Mouse (Mus musculus): ENCODE measurements around the gene Fam76a. TPM values are rescaled to one million over a fixed set of nuclear protein-coding genes. Genes with fewer than 3 reads are reported as not detected.

Fam76a gene
- polyA plus RNA-seq, 1 experiment = 24.3 TPM

DNA sequence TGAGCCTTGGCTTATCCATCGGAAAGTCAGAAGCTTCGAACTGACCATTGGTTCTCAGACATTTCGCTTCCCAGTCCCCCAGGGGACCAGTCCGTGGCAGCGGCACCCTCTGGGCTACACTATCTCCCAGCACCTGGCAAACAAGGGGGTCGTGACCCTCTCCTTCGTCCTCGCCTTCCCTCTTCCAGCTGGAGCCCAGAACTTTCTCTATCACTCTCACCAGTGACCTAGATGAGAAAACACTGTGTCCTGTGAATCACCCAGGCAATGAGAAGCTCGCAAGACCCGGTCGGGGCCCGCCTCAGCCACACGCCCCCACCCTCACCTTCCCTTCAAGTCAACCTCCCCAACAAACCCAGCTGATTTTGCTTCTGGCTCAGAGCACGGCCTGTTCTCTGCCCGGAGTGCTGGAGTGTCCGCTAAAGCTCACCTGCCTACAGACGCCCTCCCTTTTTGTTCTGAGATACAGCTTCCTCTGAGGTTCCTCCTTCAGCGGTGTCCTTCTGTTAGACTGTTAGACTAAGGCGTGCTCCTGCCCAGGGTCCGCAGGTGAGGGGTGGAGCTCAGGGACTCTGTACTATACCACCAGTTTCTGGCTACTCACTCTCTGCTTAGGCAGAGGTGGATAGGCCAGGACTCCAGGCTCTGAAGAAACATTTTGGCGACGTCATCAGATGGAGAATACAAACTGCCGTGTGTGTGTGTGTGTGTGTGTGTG is 18.8 kb upstream of the Fam76a start:
- Histone ChIP-seq H3K9ac (ENCODE audit: low read depth, poor library complexity, severe bottlenecking) (no peak overlapping the region), H3K4me3 (ENCODE audit: low read depth, low read length) (peak overlapping the region; percentile 0; the same call in 1 of the 2 replicates), H3K36me3 (ENCODE audit: control insufficient read depth, insufficient read depth, low read length, poor library complexity, severe bottlenecking) (no peaks in the 10 kb centered on the region), H3K4me1 (ENCODE audit: control insufficient read depth, insufficient read depth, low read length) (no peaks in the 10 kb centered on the region), H3K27me3 (ENCODE audit: control insufficient read depth, insufficient read depth, low read length, poor library complexity, severe bottlenecking) (no peaks in the 10 kb centered on the region), H3K27ac (ENCODE audit: insufficient read depth, low read length) (no peak overlapping the region), H3K9me3 (replicated peaks; ENCODE audit: control insufficient read depth, insufficient read depth, low read length, poor library complexity, severe bottlenecking) (0 out of 2 replicates have a peak, but pooled peaks cover 2% of the 10 kb centered on the region)
- TF ChIP-seq POLR2A (IDR thresholded peaks at IDR 0.05; ENCODE audit: insufficient read depth, low read length) (no peak), EP300 (IDR thresholded peaks at IDR 0.05; ENCODE audit: insufficient read depth, low read depth, low read length) (no peak), CTCF (IDR thresholded peaks at IDR 0.05; ENCODE audit: low read depth, low read length) (no peak)

- Histone ChIP-seq H3K36me3 (ENCODE audit: control insufficient read depth, insufficient read depth, low read length, poor library complexity, severe bottlenecking) (no peaks in the 10 kb centered on the region), H3K4me1 (ENCODE audit: control insufficient read depth, insufficient read depth, low read length) (no peaks in the 10 kb centered on the region), H3K9me3 (replicated peaks; ENCODE audit: control insufficient read depth, insufficient read depth, low read length, poor library complexity, severe bottlenecking) (0 out of 2 replicates have a peak, but pooled peaks cover 2% of the 10 kb centered on the region), H3K27ac (ENCODE audit: insufficient read depth, low read length) (no peak overlapping the region), H3K9ac (ENCODE audit: low read depth, poor library complexity, severe bottlenecking) (no peak overlapping the region), H3K4me3 (ENCODE audit: low read depth, low read length) (no peak overlapping the region), H3K27me3 (ENCODE audit: control insufficient read depth, insufficient read depth, low read length, poor library complexity, severe bottlenecking) (no peaks in the 10 kb centered on the region)
- TF ChIP-seq POLR2A (IDR thresholded peaks at IDR 0.05; ENCODE audit: insufficient read depth, low read length) (no peak), CTCF (IDR thresholded peaks at IDR 0.05; ENCODE audit: low read depth, low read length) (peak; percentile 72)
Measured at GRCm38 (mm10) chr4:132939421-132940127, 17.2 kb upstream of the Fam76a start.

DNA sequence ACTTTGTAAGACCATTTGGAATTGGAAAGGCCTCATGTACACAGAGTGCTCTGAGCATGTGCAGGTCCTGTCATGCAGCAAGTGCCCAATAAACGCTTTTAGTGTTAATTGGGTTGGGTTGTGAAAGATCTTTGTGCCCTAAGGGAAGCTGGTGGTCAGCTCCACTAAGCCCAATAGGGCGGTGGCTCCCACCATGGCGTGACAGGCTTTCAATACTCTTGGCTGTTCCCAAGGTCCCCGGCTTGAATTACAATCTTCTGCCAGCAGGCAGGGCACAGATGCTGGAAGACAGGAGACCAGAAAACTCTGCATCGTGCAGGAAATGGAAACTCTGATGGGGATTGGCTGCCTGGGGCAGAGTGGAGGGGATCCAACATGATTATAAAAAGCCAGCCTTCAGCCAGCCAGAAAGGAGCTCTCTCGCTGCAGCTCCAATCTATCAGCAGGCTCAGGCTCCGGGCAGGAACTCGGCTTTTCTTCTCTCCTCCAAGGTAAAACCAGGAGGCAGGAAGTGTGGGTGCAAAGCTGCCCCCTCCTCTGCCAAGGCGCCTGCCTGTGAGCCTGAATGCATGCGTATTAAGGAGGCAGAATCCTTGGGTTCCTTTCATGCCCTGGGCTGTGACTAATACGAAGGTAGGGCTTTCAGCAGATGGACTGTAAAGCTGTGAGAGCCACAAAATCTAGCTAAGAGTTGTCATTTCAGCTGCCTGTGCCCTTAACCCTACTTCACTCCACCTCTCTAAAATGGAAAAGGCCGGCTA is 16.0 kb upstream of the Fam76a start:
- no peak for TF ChIP-seq CTCF (IDR thresholded peaks at IDR 0.05; ENCODE audit: low read depth, low read length)
- TF ChIP-seq POLR2A (IDR thresholded peaks at IDR 0.05; ENCODE audit: insufficient read depth, low read length) = no peak
- no peak for TF ChIP-seq EP300 (IDR thresholded peaks at IDR 0.05; ENCODE audit: insufficient read depth, low read depth, low read length)
- Histone ChIP-seq H3K9ac (ENCODE audit: low read depth, poor library complexity, severe bottlenecking) (no peak overlapping the region; the same call in 1 of the 2 replicates), H3K27ac (ENCODE audit: insufficient read depth, low read length) (no peak overlapping the region)

DNA sequence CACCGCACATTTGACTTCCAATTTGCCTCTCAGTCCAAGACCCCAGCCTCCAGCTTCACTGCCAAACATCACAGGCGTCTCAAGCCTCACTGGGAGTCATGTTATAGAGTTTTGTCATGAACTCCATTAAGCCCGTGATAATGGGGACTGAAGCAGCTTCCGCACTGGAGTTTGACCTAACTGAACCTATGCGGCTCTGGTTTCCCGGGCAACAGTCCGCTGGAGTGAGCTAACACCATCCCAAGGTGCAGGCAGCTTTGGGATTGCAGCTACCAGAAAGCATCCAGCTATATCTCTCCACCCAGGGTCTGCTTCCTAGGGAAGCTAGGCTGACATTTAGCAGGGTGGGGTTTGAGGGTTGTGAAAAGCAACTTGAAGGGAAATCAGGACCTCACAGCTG is 12.3 kb upstream of the Fam76a start:
- H3K9me3 ChIP-seq (replicated peaks; ENCODE audit: control insufficient read depth, insufficient read depth, low read length, poor library complexity, severe bottlenecking) = no peaks in the 10 kb centered on the region
- H3K4me3 ChIP-seq (ENCODE audit: low read depth, low read length) = no peak overlapping the region
- H3K9ac ChIP-seq (ENCODE audit: low read depth, poor library complexity, severe bottlenecking) = no peak overlapping the region
- H3K27ac ChIP-seq (ENCODE audit: insufficient read depth, low read length) = no peak overlapping the region
- no peaks in the 10 kb centered on the region for H3K36me3 ChIP-seq (ENCODE audit: control insufficient read depth, insufficient read depth, low read length, poor library complexity, severe bottlenecking)
- TF ChIP-seq EP300 (IDR thresholded peaks at IDR 0.05; ENCODE audit: insufficient read depth, low read depth, low read length) (no peak), CTCF (IDR thresholded peaks at IDR 0.05; ENCODE audit: low read depth, low read length) (no peak), POLR2A (IDR thresholded peaks at IDR 0.05; ENCODE audit: insufficient read depth, low read length) (no peak)
- H3K27me3 ChIP-seq (ENCODE audit: control insufficient read depth, insufficient read depth, low read length, poor library complexity, severe bottlenecking) = no peaks in the 10 kb centered on the region
- no peaks in the 10 kb centered on the region for H3K4me1 ChIP-seq (ENCODE audit: control insufficient read depth, insufficient read depth, low read length)

More for the DNA sequence above, 16.0 kb upstream of the Fam76a start:
- no peaks in the 10 kb centered on the region for H3K27me3 ChIP-seq (ENCODE audit: control insufficient read depth, insufficient read depth, low read length, poor library complexity, severe bottlenecking)
- no peak overlapping the region for H3K4me3 ChIP-seq (ENCODE audit: low read depth, low read length)
- H3K36me3 ChIP-seq (ENCODE audit: control insufficient read depth, insufficient read depth, low read length, poor library complexity, severe bottlenecking) = no peaks in the 10 kb centered on the region
- 0 out of 2 replicates have a peak, but pooled peaks cover 2% of the 10 kb centered on the region for H3K9me3 ChIP-seq (replicated peaks; ENCODE audit: control insufficient read depth, insufficient read depth, low read length, poor library complexity, severe bottlenecking)
- H3K4me1 ChIP-seq (ENCODE audit: control insufficient read depth, insufficient read depth, low read length) = no peaks in the 10 kb centered on the region

GRCm38 (mm10) chr4:132932752-132933404 is 10.5 kb upstream of the Fam76a start:
- Histone ChIP-seq H3K9ac (ENCODE audit: low read depth, poor library complexity, severe bottlenecking) (no peak overlapping the region), H3K36me3 (ENCODE audit: control insufficient read depth, insufficient read depth, low read length, poor library complexity, severe bottlenecking) (no peaks in the 10 kb centered on the region), H3K27ac (ENCODE audit: insufficient read depth, low read length) (no peak overlapping the region), H3K27me3 (ENCODE audit: control insufficient read depth, insufficient read depth, low read length, poor library complexity, severe bottlenecking) (no peaks in the 10 kb centered on the region), H3K4me1 (ENCODE audit: control insufficient read depth, insufficient read depth, low read length) (no peaks in the 10 kb centered on the region), H3K9me3 (replicated peaks; ENCODE audit: control insufficient read depth, insufficient read depth, low read length, poor library complexity, severe bottlenecking) (no peaks in the 10 kb centered on the region), H3K4me3 (ENCODE audit: low read depth, low read length) (no peak overlapping the region)
- TF ChIP-seq POLR2A (IDR thresholded peaks at IDR 0.05; ENCODE audit: insufficient read depth, low read length) = no peak
- TF ChIP-seq EP300 (IDR thresholded peaks at IDR 0.05; ENCODE audit: insufficient read depth, low read depth, low read length) = no peak
- TF ChIP-seq CTCF (IDR thresholded peaks at IDR 0.05; ENCODE audit: low read depth, low read length) = no peak

All from ES-Bruce4 (cell line).